Mouse (Mus musculus) embryonic facial prominence, embryonic 10.5 days (tissue): ENCODE measurements at regions not wholly inside any gene's neighbourhood (a gene's known extent, or its start where the extent isn't known, plus 50 kb on each side); places are given as distances from the start of the nearest gene placed in this dataset.

ENCODE experiments used
- DNase-seq: peaks from one replicate; pipeline ENCODE4 v3.0.0-alpha.2; 2017; ENCODE audit warnings: low spot score
- H3K27ac ChIP-seq: fragments of 300-500 bp; sonication (generic); replicated peaks from 2 replicates; pipeline ENCODE4 v1.5.1; 2016; ENCODE audit warnings: mild to moderate bottlenecking
- H3K27me3 ChIP-seq: fragments of 300-500 bp; sonication (generic); replicated peaks from 2 replicates; pipeline ENCODE4 v1.6.1; 2016; ENCODE audit warnings: low read depth, mild to moderate bottlenecking; ENCODE audit not compliant: poor library complexity, severe bottlenecking
- H3K36me3 ChIP-seq: fragments of 300-500 bp; sonication (generic); replicated peaks from 2 replicates; pipeline ENCODE4 v1.6.1; 2016; ENCODE audit warnings: mild to moderate bottlenecking, moderate library complexity
- H3K4me1 ChIP-seq: fragments of 300-500 bp; sonication (generic); 2 replicates; pipeline ENCODE4 v1.6.1; 2016
- H3K4me3 ChIP-seq: fragments of 300-500 bp; sonication (generic); 2 replicates; pipeline ENCODE4 v1.5.1; 2016; ENCODE audit warnings: mild to moderate bottlenecking, moderate library complexity
- H3K9me3 ChIP-seq: fragments of 300-500 bp; sonication (generic); 2 replicates; pipeline ENCODE4 v1.6.1; 2016; ENCODE audit warnings: mild to moderate bottlenecking
- WGBS: fragments of 180-500 bp; shearing (Covaris S2); methylation state at CpG from one replicate; pipeline ENCODE4 v1.1.7; 2016; 5-methylcytosine and 5-hydroxymethylcytosine counted together

DNA sequence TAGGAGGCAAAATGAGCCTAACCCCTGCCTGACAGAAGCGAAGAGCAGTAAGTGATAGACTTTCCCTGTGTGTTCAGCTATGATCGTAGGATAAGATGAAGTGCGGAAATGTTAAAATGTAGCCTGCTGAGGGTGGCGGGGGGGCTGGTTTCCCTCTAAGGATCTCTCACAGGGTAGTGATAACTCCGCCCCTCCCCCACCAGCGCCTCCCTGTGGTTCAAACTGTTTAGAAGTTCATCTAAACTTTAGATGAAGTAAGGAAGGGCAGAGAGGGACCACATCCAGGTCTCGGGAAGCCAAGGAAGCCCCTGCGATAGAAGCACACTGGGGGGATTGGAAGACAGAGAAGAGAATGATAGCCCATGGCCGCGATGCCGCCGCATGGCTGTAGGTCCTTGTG is 75.9 kb upstream of the Ankrd55 start:
- Histone ChIP-seq H3K27ac (no peak overlapping the region), H3K4me3 (no peak overlapping the region), H3K27me3 (peaks cover 18% of the 10 kb centered on the region), H3K9me3 (no peaks in the 10 kb centered on the region), H3K4me1 (peaks cover 18% of the 10 kb centered on the region), H3K36me3 (no peaks in the 10 kb centered on the region)
- DNase-seq: no peak
- 80% methylated on average over 12 of the region's 12 CpGs for WGBS

DNA sequence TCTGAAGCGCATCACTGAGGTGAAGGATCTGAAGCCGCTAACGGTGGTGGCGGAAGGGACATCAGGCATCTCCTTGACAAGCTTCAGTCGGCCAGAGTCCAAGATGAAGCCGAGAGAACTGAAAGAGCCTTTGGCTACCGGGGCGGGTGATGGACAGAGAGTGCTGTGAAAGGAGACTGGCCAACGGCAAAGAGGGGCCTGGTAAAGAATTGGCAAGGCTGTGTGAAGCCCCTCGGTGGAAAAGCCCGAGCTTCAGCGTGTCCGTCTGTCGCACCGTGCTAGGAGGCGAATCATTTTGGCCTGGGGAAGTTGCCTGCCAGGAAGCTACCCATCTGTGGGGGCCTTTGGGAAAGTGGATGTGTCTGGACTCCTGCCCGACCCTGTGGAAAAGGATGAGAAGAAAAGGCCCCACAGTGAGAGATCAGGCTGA is 74.6 kb upstream of the Ankrd55 start:
- Histone ChIP-seq H3K36me3 (no peaks in the 10 kb centered on the region), H3K4me1 (peaks cover 13% of the 10 kb centered on the region), H3K4me3 (no peak overlapping the region), H3K27ac (0 out of 2 replicates have a peak overlapping the region, but pooled peaks have one; percentile 24), H3K9me3 (no peaks in the 10 kb centered on the region), H3K27me3 (peaks cover 18% of the 10 kb centered on the region)
- no peak for DNase-seq
- 79% methylated on average over 17 of the region's 17 CpGs for WGBS

DNA sequence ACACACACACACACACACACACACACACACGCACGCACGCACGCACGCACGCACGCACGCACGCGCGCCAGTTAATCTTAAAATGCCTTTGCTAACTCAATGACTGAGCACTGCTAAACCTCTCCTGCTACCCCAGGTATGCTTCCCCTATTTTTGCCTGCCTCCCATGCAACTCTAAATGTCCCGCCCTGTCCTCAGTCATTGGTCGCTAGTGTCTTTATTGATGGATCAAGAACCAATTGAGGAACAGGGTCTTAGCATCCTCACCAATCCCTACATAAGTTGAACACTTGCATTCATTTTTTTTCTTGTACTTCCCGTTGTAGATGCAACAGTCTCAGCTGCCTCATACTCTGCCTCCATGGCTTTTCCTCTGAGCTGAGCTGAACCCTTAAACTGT is 72.2 kb upstream of the Ankrd55 start:
- 92% methylated on average over 14 of the region's 14 CpGs for WGBS
- no peak for DNase-seq
- Histone ChIP-seq H3K27ac (no peak overlapping the region), H3K4me3 (no peak overlapping the region), H3K36me3 (no peaks in the 10 kb centered on the region), H3K4me1 (peaks cover 13% of the 10 kb centered on the region), H3K27me3 (peaks cover 18% of the 10 kb centered on the region; the same call in 1 of the 2 replicates), H3K9me3 (no peaks in the 10 kb centered on the region)

DNA sequence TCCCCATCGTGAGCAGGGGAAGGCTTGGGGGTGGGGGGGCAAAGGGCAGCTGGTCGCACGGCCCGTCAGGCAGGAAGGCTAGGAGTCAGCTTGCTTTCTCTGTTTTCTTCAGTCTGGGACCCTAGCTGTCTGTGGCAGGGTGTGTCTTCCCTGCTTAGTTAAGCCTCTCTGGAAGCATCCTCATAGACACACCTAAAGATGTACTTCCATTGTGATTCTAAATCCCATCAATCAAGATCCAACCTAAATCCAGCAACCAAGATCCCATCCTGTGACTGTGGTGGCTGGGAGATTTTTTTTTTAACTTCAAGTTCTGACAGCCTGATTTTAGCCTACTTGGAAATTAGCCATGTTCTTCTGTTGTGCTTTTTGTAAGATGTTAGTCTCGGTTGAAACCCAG is 69.9 kb upstream of the Ankrd55 start:
- Histone ChIP-seq H3K4me1 (peaks cover 3% of the 10 kb centered on the region; the same call in 1 of the 2 replicates), H3K4me3 (no peak overlapping the region), H3K27me3 (peaks cover 7% of the 10 kb centered on the region; the same call in 1 of the 2 replicates), H3K36me3 (no peaks in the 10 kb centered on the region), H3K27ac (no peak overlapping the region), H3K9me3 (no peaks in the 10 kb centered on the region)
- 65% methylated on average over 5 of the region's 5 CpGs for WGBS
- no peak for DNase-seq

DNA sequence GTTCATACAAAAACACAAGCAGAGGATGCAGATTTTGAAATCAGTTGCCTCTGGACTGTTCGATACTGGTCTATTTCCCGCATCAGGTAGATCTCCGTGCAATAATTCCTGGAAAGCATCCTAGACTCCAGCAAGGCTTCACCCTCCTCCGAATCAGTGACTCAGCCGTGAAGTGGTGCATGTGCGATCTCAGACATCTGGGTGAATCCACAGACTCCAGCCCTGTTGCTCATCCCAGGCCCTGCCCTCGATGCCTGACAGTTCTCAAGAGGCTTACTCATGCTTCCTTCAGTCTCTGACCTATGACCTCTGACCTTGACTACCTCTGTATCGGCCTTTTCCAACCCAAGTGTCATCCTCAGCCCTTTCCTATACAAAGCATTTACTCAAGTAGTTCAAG is 68.1 kb upstream of the Ankrd55 start:
- H3K4me3 ChIP-seq: no peak overlapping the region
- H3K36me3 ChIP-seq: no peaks in the 10 kb centered on the region
- no peak overlapping the region for H3K27ac ChIP-seq
- no peaks in the 10 kb centered on the region for H3K9me3 ChIP-seq
- DNase-seq: no peak
- H3K27me3 ChIP-seq: no peaks in the 10 kb centered on the region
- WGBS: 76% methylated on average over 8 of the region's 8 CpGs
- peaks cover 3% of the 10 kb centered on the region; the same call in 1 of the 2 replicates for H3K4me1 ChIP-seq

DNA sequence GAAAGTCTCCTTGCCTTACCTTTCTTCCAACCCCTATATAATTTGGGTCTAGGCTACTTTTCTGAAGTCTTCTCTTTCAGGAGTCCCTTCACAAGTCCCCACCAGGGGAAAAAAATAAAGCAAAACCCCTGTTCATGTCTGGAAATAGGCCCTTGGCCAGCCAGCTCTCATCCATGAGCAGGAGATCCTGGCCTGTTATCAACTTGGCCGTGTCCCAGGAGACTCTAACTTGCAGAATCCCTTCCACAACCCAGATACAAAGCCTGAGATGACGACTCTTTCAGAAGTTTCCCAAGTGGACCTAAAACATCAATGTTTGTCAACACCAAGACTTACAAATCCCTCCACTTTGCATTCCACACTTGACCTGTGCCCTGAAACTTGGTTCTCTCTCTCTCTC is 64.6 kb upstream of the Ankrd55 start:
- Histone ChIP-seq H3K9me3 (no peaks in the 10 kb centered on the region), H3K4me3 (no peak overlapping the region), H3K36me3 (no peaks in the 10 kb centered on the region), H3K27ac (no peak overlapping the region), H3K4me1 (no peaks in the 10 kb centered on the region), H3K27me3 (no peaks in the 10 kb centered on the region)
- 93% methylated on average over 2 of the region's 2 CpGs for WGBS
- no peak for DNase-seq

DNA sequence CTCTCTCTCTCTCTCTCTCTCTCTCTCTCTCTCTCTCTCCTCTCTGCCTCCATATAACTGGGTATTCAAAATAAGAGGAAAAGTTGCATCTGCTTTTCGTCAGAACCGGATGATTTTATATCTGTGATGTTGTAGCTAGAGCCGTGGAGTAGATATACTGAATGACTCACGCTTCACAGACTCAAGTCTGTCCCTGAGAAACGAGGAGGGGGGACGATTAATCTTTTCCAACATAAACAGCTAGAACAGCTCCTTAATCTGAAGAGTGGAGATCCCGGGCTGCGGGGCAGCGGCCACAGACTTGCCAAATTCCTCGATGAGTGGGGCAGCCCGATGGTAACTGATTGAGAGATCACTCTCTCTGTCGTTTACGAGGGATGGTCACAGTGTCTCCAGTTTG is 60.5 kb upstream of the Ankrd55 start:
- no peak overlapping the region for H3K4me3 ChIP-seq
- WGBS: 87% methylated on average over 13 of the region's 13 CpGs
- no peak for DNase-seq
- H3K27me3 ChIP-seq: no peaks in the 10 kb centered on the region; the same call in 1 of the 2 replicates
- no peaks in the 10 kb centered on the region for H3K4me1 ChIP-seq
- H3K27ac ChIP-seq: no peak overlapping the region
- no peaks in the 10 kb centered on the region for H3K9me3 ChIP-seq
- H3K36me3 ChIP-seq: no peaks in the 10 kb centered on the region

DNA sequence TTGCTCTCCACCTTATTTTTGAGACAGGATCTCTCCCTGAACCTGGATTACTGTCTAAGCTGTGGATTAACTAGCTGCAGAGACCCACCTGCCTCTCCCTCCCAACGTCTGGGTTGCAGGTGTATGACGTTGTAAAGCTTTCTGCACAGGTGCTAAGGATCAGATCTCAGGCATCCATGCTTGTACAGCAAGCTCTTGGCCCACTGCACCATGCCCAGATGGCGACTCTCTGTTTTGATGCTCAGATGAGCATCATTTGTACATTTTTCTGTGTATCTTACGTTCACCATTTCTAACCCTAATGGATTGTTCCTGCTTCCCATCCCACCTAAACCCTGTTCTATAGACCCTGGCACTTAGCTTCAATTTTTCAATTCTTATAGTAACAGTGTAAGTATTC is 59.4 kb upstream of the Ankrd55 start:
- no peaks in the 10 kb centered on the region; the same call in 1 of the 2 replicates for H3K27me3 ChIP-seq
- WGBS: 73% methylated on average over 4 of the region's 4 CpGs

DNA sequence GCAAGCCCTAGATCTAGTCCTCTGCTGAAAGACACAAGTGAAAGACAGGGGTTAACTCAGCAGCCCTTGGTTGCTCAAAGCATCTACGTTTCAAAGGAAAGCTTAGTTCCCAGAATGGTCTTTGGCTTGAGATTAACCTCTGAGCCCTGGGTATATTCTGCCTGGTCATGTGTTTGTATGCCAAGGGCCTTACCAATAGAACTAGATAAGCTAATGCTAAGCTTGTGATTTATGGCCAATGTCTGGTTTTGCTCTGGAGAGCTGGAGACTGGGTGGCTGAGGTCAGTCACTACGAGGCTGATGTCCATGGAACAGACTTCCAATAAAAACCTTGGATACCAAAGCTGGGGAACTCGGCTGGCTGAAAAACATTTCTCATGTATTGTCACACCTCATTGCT is 58.1 kb upstream of the Ankrd55 start:
- WGBS: 72% methylated on average over 3 of the region's 3 CpGs
- H3K9me3 ChIP-seq: no peaks in the 10 kb centered on the region
- DNase-seq: no peak

More for the DNA sequence above, 59.4 kb upstream of the Ankrd55 start:
- H3K9me3 ChIP-seq: no peaks in the 10 kb centered on the region
- H3K36me3 ChIP-seq: no peaks in the 10 kb centered on the region
- no peaks in the 10 kb centered on the region for H3K4me1 ChIP-seq
- H3K4me3 ChIP-seq: no peak overlapping the region
- DNase-seq: no peak
- H3K27ac ChIP-seq: no peak overlapping the region

DNA sequence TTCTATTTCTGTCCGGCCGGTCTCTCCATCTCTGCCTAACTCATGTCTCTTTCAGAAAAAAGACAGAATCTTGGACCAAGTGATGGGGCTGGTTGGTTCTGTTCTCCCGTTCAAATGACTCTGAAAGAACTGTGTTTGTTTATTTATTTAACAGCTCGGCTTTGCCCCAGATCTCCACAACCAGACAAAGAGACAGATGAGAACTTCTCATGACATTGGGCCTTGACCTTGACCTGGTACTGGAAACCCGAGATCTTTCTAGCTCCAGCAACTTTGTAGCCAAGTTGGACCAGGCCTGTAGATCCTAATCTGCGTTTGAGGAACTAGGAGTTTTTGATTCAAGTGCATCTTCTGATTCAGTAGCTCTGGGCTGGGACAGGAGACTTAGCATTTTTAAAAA is 53.6 kb upstream of the Ankrd55 start:
- Histone ChIP-seq H3K27ac (no peak overlapping the region), H3K36me3 (no peaks in the 10 kb centered on the region), H3K9me3 (no peaks in the 10 kb centered on the region), H3K4me1 (peaks cover 21% of the 10 kb centered on the region), H3K27me3 (peaks cover 15% of the 10 kb centered on the region; the same call in 1 of the 2 replicates), H3K4me3 (no peak overlapping the region)
- WGBS: 70% methylated on average over 6 of the region's 6 CpGs
- DNase-seq: no peak

More for the DNA sequence above, 58.1 kb upstream of the Ankrd55 start:
- Histone ChIP-seq H3K4me3 (no peak overlapping the region), H3K27ac (no peak overlapping the region), H3K36me3 (no peaks in the 10 kb centered on the region), H3K4me1 (no peaks in the 10 kb centered on the region), H3K27me3 (no peaks in the 10 kb centered on the region; the same call in 1 of the 2 replicates)

DNA sequence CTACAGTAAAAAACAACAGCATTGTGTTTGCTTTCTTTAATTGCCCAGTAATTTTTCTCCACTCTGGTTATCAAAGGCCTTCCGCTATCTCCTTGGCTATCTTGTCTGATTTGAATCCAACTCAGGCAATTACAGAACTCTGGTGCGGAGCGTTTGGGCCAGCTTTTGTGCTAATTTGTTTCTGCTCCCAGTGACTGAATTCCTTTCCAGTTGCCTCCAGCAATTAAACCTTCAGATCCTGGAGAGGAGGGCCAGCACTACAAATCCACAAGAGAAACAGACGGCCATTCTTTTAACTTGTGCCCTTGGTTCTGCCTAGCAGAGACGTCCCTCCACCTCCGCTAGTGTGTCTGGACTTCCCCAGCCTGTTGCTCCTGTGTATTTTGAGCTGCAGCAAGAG is 51.3 kb upstream of the Ankrd55 start:
- 42% methylated on average over 6 of the region's 6 CpGs for WGBS
- no peak for DNase-seq
- Histone ChIP-seq H3K4me1 (peaks cover 31% of the 10 kb centered on the region), H3K27ac (no peak overlapping the region), H3K4me3 (no peak overlapping the region), H3K27me3 (peaks cover 22% of the 10 kb centered on the region; the same call in 1 of the 2 replicates), H3K36me3 (no peaks in the 10 kb centered on the region), H3K9me3 (no peaks in the 10 kb centered on the region)

DNA sequence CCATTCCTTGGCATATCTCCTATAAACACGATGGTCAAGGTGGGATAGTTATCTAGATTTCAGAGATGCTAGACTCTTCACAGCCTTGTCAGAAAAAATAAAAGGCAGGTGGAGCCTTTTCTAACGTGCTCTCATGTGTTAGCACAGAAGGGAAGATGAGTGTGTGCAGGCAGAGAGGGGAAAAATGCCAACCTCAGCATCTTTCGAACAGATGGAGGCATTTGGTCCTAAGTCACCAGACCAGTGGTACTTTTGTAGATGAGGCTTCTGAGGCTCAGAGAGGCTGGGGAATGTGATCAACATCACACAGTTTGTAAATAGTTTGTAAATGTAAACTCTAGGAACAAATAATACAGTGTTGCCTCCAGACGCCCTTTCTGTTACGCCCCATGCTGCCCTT is 50.9 kb upstream of the Ankrd55 start:
- no peaks in the 10 kb centered on the region for H3K9me3 ChIP-seq
- H3K4me1 ChIP-seq: peaks cover 33% of the 10 kb centered on the region
- peaks cover 22% of the 10 kb centered on the region; the same call in 1 of the 2 replicates for H3K27me3 ChIP-seq
- WGBS: 71% methylated on average over 5 of the region's 5 CpGs
- DNase-seq: no peak
- H3K4me3 ChIP-seq: no peak overlapping the region
- no peak overlapping the region; the same call in 1 of the 2 replicates for H3K27ac ChIP-seq
- no peaks in the 10 kb centered on the region for H3K36me3 ChIP-seq

DNA sequence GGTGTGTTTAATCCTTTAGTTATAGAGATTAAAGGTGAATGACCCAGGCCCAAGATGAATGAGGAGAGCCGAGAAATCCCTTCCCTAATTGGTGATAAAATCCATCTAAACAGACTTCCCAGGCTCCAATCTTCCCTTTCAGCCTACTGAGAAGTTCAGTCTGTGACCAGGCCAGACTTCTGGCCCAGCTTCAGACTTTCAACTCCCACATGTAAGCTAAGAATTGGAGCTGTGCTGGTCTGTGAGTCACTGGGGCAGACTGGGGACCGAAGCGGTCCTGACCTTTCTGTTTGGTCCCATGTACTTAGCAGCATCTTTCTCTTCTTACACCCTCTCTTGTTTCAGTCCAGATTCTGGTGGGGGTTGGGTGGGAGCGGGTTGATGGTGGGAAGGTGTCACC is 50.3 kb upstream of the Ankrd55 start:
- Histone ChIP-seq H3K36me3 (no peaks in the 10 kb centered on the region), H3K4me1 (peaks cover 33% of the 10 kb centered on the region), H3K27me3 (peaks cover 22% of the 10 kb centered on the region; the same call in 1 of the 2 replicates), H3K9me3 (no peaks in the 10 kb centered on the region), H3K4me3 (no peak overlapping the region), H3K27ac (peak overlapping the region; percentile 40)
- WGBS: 62% methylated on average over 4 of the region's 4 CpGs
- peak; percentile 31 for DNase-seq
